Mouse (Mus musculus) thymus, adult 2 months (tissue): ENCODE results near the gene Tspan7. TPM values are rescaled to one million over a fixed set of nuclear protein-coding genes. Genes with fewer than 3 reads are reported as not detected.

Source experiments
- DNase-seq: peaks from one replicate; pipeline ENCODE4 v3.0.0; 2021
- H3K27ac ChIP-seq: fragments of 200-500 bp; 2 replicates; pipeline ENCODE4 v1.5.1; 2012; ENCODE audit warnings: low read length, control low read depth; ENCODE audit not compliant: control insufficient read depth, insufficient read depth
- H3K27me3 ChIP-seq: fragments of 200-500 bp; 2 replicates; pipeline ENCODE4 v1.6.1; 2012; ENCODE audit warnings: mild to moderate bottlenecking, low read length, moderate library complexity, mixed read lengths; ENCODE audit not compliant: control insufficient read depth, insufficient read depth
- H3K36me3 ChIP-seq: fragments of 200-500 bp; 2 replicates; pipeline ENCODE4 v1.6.1; 2012; ENCODE audit warnings: mild to moderate bottlenecking, low read length, moderate library complexity; ENCODE audit not compliant: control insufficient read depth, insufficient read depth
- H3K4me1 ChIP-seq: fragments of 200-500 bp; replicated peaks from 2 replicates; pipeline ENCODE4 v1.6.1; 2012; ENCODE audit warnings: low read length; ENCODE audit not compliant: control insufficient read depth, insufficient read depth
- H3K4me3 ChIP-seq: fragments of 200-500 bp; 2 replicates; pipeline ENCODE4 v1.5.1; 2012; ENCODE audit warnings: mild to moderate bottlenecking, low read length, control low read depth, moderate library complexity; ENCODE audit not compliant: control insufficient read depth, insufficient read depth
- CTCF ChIP-seq: fragments of 200-500 bp; IDR thresholded peaks from 2 replicates; pipeline ENCODE4 v1.5.1; 2012; ENCODE audit warnings: mild to moderate bottlenecking, control low read depth, low read length, moderate library complexity, borderline replicate concordance; ENCODE audit not compliant: control insufficient read depth, poor library complexity, insufficient read depth; ENCODE audit errors: extremely low read depth
- POLR2A ChIP-seq: fragments of 200-500 bp; IDR thresholded peaks from 2 replicates; pipeline ENCODE4 v1.6.1; 2012; ENCODE audit warnings: mild to moderate bottlenecking, low read length, control low read depth, moderate library complexity; ENCODE audit not compliant: control insufficient read depth, poor library complexity, insufficient read depth; ENCODE audit errors: extremely low read depth
- WGBS: fragments of 180-500 bp; shearing (Covaris S2); methylation state at CpG from one replicate; pipeline ENCODE4 v1.1.7; 2018; 5-methylcytosine and 5-hydroxymethylcytosine counted together
- polyA plus RNA-seq: library from polyadenylated mRNA; depleted of rRNA; stranded (reverse); fragments of >200 nt; gene quantifications from 2 replicates; pipeline ENCODE4 v1.2.3, GENCODE M21; 2012

Tspan7 gene
- polyA plus RNA-seq, 1 experiment: 23.4 TPM

DNA sequence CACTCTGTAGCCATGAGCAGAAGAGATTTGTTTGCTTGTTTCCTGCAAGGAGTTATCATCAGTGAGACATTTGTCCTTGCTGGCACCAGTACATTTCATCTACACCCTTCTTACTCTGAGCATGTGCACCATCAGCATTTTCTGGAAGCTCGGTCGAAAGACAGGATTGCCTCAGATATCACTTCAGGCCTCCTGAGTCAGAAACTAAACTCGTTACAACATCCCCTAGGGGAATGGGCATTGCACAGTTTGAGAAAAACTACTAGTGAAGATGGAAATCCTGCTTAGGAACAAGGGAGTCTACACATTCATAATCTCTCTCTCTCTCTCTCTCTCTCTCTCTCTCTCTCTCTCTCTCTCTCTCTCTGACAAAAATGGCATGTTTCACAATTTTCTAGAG lies 30.0 kb downstream of the Tspan7 start:
- H3K27me3 ChIP-seq: no peaks in the 10 kb centered on the region
- no peaks in the 10 kb centered on the region for H3K4me1 ChIP-seq
- H3K4me3 ChIP-seq: no peak overlapping the region
- no peak for DNase-seq
- no peaks in the 10 kb centered on the region for H3K36me3 ChIP-seq
- no peak overlapping the region for H3K27ac ChIP-seq
- TF ChIP-seq POLR2A (no peak), CTCF (no peak)
- whole genome bisulfite sequencing: 95% methylated on average over 3 of the region's 3 CpGs

- TF ChIP-seq POLR2A: no peak
- no peak for TF ChIP-seq CTCF
- Histone ChIP-seq H3K27me3 (no peaks in the 10 kb centered on the region), H3K4me3 (no peak overlapping the region), H3K27ac (no peak overlapping the region), H3K36me3 (no peaks in the 10 kb centered on the region), H3K4me1 (no peaks in the 10 kb centered on the region)
- WGBS: 96% methylated on average over 7 of the region's 7 CpGs
- no peak for DNase-seq
These were observed 31.5 kb downstream of the Tspan7 start for GRCm38 (mm10) chrX:10516448-10516847.

- WGBS: 94% methylated on average over 6 of the region's 6 CpGs
These were observed 32.0 kb downstream of the Tspan7 start for GRCm38 (mm10) chrX:10516925-10517324.

DNA sequence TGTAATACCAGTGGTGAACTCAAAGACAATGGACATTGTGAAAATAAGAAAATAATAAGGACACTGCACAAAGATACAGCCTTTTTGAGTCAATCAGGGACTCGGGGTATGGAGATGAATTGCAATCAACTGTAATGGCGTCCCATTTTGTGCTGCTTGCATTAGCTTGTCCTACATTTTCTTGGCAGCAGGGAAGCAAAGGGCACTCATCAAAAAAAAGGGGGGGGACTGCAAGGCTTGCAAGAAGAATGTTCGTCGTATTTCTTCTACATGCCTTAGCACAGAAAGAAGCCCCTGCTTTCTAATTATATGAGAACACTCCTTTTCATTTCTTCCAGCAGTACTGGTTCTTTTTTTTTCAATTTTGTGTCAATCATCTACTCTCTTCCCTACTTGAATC lies 32.8 kb downstream of the Tspan7 start:
- DNase-seq: no peak

More at GRCm38 (mm10) chrX:10516925-10517324, 32.0 kb downstream of the Tspan7 start:
- no peak for DNase-seq
- no peak overlapping the region for H3K4me3 ChIP-seq
- H3K27ac ChIP-seq: no peak overlapping the region
- no peak for TF ChIP-seq POLR2A
- TF ChIP-seq CTCF: no peak
- H3K4me1 ChIP-seq: no peaks in the 10 kb centered on the region
- no peaks in the 10 kb centered on the region for H3K36me3 ChIP-seq
- no peaks in the 10 kb centered on the region for H3K27me3 ChIP-seq

GRCm38 (mm10) chrX:10518510-10518909 lies 33.6 kb downstream of the Tspan7 start:
- no peak for DNase-seq
- no peak overlapping the region for H3K4me3 ChIP-seq
- WGBS: 63% methylated on average over 5 of the region's 5 CpGs
- TF ChIP-seq CTCF: no peak
- TF ChIP-seq POLR2A: no peak
- no peaks in the 10 kb centered on the region for H3K4me1 ChIP-seq
- H3K27ac ChIP-seq: no peak overlapping the region
- H3K36me3 ChIP-seq: no peaks in the 10 kb centered on the region
- H3K27me3 ChIP-seq: no peaks in the 10 kb centered on the region

More for the DNA sequence above, 32.8 kb downstream of the Tspan7 start:
- H3K4me3 ChIP-seq: no peak overlapping the region
- WGBS: 95% methylated on average over 4 of the region's 4 CpGs
- no peak overlapping the region for H3K27ac ChIP-seq
- no peaks in the 10 kb centered on the region for H3K27me3 ChIP-seq
- no peaks in the 10 kb centered on the region for H3K4me1 ChIP-seq
- TF ChIP-seq POLR2A (no peak), CTCF (no peak)
- no peaks in the 10 kb centered on the region for H3K36me3 ChIP-seq

- no peak overlapping the region for H3K4me3 ChIP-seq
- no peaks in the 10 kb centered on the region for H3K27me3 ChIP-seq
- no peaks in the 10 kb centered on the region for H3K36me3 ChIP-seq
- TF ChIP-seq CTCF (no peak), POLR2A (no peak)
- WGBS: 84% methylated on average over 2 of the region's 2 CpGs
- H3K27ac ChIP-seq: no peak overlapping the region
- no peak for DNase-seq
- H3K4me1 ChIP-seq: no peaks in the 10 kb centered on the region
These were observed 50.5 kb downstream of the Tspan7 start for GRCm38 (mm10) chrX:10535450-10535849.

DNA sequence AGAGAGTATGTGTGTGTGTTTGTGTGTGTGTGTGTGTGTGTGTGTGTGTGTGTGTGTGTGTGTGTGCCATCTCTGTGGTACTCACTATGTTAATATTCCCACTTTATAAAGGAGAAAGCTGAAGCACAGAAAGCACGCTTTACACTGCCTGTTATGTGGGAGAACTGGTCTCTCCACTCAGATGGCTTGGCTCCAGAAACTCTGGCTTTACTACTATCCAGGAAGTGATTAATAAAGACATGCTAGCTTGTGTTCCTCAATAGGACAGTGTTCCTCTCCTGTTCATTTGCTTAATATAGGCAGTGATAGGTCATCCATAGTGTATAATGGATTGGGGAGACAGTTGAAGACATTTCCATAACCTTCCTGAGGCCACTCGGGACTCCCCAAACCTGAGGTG lies 54.1 kb downstream of the Tspan7 start:
- H3K4me3 ChIP-seq: no peak overlapping the region
- DNase-seq: no peak
- no peaks in the 10 kb centered on the region for H3K27me3 ChIP-seq
- WGBS: 82% methylated on average over 2 of the region's 2 CpGs
- H3K36me3 ChIP-seq: no peaks in the 10 kb centered on the region
- no peak overlapping the region for H3K27ac ChIP-seq
- H3K4me1 ChIP-seq: no peaks in the 10 kb centered on the region
- TF ChIP-seq POLR2A (no peak), CTCF (no peak)
